Mouse (Mus musculus): ENCODE data around the gene Dnajc22.

- no peak for TF ChIP-seq EP300 (IDR thresholded peaks at IDR 0.05; ENCODE audit: low read depth)
- TF ChIP-seq CTCF (IDR thresholded peaks at IDR 0.05; ENCODE audit: low read depth): no peak
These were observed 18.2 kb upstream of the Dnajc22 start for GRCm38 (mm10) chr15:99074600-99075333.

All from heart, postnatal 0 days (tissue).